Mouse (Mus musculus) thymus, adult 18-20 months (tissue): Measurements from ENCODE around the gene Atp1a2.
"Not testable (repeated sequence)": the region's sequence is repeated elsewhere in the genome, so short reads cannot be mapped to it uniquely, and the experiment has no call there.

Experiments used
- DNase-seq, 2 experiments: peaks; one replicate each; pipeline ENCODE4 v3.0.0; 2022; ENCODE audit warnings: mixed read lengths in 2 of 2

Gene Atp1a2

DNA sequence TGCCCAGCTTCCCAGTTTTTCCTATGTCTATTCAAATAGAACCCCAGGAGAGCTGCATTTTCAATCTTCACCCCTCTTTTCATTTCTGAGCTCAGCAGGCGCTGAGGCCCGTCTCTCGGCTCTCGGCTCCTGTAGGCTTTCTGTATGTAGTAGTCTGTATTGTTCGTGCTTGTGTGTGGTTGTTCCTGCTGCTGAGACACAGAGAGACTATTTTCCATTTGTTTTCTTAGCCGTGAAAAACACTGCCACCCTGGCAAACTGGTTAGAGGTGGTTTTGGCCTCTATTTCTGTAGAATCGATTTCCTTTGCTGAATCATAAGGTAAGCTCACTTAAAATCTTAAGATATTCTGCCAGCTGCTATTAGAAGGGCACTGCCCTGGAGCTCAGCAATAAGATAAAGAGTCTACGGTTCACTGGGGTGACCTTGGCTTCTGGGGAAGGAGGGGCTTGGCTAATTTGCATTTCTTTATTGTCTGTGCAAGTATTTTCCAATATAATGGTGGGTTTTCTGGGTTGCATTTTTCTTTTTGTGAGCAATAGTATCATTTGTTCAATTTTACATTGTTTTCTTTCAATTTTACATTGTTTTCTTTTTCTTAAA is 36.3 kb downstream of the Atp1a2 start, which contains the start of gene Igsf8:
Gene Igsf8 (plus strand): TSS at position 165 of the 602 bp plus-strand sequence.
- no peak for DNase-seq

DNA sequence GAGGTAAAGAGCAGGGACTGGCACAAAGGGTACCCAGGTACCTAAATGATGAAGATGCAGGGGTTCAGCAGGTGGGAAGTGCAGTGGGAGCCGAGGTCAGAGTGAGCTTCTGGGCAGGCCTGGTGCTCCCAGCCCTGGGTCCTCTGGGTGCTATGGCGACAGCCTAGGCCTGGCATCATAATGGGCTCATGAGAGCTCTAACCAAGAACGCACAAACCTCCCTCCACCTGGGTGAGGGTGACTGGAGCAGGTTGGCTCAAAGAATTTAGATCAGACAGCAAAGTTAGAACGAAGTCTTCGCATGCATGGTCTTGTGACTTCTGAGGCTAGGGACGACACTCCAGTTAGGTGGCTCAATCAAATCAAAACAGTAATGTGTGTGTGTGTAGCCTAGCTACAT is 39.5 kb downstream of the Atp1a2 start, which contains the start of gene Atp1a4:
Gene Atp1a4 (minus strand): TSS at position 101 of the 400 bp plus-strand sequence.
- DNase-seq = no peak

DNA sequence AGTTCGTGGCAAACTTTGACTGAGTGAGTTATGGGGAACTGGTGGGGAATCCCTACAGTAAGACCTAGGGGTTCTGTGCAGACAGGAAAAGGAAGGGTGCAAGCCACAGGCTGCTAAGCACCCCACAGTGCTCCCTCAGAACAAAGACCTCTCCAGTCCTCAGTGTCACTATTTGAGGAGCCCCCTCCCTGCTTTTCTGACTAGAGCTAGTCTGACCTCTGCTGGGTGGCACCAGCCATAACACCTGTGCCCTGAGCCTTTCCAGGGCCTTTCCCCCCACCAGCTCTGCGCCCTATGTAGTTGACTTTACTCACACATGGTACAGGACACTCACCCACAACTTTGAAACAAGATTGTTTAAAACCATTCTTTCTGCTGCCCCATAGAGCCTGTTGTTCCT is 50.2 kb downstream of the Atp1a2 start:
- DNase-seq = peak; percentile 17 to 21

DNA sequence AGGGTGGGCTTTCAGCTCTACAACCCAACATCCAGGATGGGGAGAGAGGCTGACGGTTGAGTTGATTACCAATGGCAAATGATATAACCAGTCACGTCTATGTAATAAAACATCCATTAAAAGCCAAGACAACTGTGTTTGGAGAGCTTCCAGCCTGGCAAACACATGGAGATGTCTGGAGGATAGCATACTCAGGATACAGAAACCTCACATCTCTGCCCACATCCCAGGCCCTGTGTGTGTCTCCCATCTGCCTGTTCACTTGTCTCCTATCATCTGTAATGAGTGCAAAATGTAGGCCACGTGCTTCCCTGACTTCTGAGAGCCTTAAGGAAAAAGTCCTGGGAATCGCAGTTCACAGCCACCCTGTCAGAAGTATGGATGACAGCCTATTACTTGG is 50.6 kb downstream of the Atp1a2 start:
- no peak for DNase-seq

DNA sequence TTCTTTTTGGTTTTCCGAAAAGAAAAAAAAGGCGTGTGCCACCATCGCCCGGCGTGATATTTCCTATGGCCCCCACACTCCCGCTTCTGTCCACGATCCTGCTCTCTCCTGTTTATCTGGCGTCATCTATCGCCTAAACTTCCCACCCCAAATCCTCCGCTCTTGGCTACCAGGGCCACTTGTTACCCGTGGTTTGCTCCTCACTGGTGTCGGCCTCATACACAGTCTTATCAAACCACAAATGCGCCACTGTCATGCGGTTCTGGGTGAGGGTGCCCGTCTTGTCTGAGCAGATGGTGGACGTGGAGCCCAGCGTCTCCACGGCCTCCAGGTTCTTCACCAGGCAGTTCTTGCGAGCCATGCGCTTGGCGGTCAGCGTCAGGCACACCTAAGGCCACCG is 53.2 kb downstream of the Atp1a2 start:
- not testable (repeated sequence) for DNase-seq

DNA sequence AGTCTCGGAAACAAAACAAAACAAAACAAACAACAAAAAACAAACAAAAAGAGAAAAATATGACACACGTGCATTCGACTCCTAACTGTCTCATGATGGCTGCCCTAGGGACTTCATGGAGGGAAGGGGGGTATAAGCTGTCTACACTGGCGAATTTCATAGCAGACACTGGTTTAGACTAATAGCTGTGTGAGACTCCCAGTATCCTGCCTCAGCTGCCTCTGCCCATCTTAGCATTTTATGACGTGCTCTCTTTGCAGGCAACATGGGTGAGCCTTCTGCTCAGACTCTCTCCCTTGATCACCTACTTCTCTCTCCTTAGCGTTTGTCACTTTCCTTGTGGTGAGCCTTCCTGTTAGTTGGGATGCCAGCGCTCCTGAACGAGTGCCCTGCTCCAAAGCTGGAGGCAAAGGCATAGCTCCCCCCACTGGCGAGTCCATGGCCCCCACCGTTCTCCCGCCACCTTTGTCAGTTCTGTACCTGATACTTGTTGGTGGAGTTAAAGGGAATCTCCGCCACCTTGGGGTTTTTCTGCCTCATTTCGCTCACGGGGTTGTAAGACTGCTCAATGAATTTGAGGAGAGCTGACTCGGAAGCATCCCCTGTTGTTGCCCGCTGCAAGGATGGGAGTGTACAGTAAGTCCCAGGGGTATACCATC is 54.2 kb downstream of the Atp1a2 start:
- no peak for DNase-seq

DNA sequence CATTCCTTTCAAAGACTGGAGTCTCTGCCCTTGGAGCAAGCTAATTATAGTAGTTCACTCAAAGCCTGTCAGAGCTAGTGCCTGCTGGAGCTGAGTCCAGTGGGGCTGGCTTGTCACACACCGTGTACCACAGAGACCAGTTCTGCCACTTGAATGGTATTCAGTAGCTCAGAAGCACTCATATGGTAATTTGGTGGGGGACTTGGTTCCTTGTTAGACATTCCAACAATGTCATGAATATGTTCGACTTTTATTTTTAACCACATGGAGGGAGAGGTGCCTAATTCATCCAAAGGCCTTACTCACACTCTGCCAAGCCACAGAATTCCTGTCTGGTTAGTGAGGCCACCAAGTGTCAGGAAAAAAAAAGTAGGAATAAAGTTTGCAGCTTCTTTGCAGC is 55.5 kb downstream of the Atp1a2 start:
- no peak for DNase-seq

DNA sequence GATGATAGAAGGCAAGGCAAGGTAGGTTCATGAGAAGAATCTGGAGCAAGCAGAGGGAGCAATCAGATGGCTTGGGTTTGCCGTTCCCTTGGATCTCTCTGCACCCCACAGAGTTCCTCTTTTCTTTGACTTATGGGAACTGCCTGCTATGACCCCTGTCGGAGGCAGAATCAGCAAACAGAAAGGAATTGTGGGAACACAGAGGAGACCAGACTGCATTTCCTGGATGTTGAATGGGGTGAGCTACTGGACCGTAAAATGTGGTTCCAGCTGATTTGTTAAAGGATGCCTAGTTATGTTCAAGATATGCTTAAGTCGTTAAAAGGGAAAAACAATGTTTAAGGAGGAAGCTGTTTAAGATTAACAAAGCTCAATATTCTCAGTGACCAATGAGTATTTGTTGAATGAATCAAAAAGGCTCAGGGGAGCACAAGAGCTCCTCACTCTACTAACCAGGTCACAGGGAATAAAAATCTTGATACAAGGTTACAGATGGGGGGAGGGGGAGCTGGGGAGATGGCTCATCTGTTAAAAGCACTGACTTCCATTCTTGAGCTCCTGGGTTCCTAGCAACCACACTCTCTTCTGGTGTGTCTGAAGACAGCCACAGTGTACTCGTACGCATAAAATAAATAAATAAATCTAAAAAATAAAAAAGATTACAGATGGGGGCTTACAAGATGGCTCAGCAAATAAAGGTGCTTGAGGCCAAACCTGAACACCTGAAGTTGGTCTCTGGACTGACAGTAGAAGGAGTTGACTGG is 56.7 kb downstream of the Atp1a2 start:
- no peak for DNase-seq

DNA sequence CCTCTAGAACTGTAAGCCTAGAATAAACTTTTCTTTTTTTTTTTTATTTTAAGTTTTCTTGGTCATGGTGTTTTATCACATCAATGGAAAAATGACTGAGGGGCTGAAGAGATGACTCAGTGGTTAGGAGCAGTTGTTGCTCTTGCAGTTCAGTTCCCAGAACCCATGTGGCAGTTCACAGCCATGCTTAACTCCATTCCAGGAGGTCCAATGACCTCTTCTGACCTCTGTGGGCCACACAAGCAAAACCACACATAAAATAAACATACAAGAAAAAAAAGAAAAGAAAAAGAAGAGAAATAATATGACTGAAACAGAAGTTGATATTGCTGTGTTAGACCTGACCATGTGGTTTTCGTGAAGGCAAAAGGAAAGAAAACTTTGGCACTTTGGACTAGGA is 68.6 kb downstream of the Atp1a2 start:
- no peak for DNase-seq

DNA sequence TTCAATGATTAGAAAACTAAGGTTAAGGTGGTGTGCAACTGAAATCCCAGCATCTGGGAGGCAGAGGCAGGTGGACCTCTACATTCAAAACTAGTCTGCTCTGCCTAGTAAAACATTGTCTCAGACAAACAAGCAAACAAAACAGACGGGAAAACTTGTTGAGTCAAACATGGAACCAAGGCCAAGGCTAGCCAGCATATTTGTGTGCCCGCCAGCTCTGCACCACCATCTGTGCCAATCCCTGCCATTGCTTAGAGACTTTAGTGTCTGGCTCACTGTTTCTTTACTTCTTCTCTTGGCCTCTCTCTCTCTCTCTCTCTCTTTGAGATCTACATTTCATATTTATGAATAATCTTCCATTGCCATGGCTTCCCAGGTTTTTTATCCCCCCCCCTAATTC is 69.7 kb downstream of the Atp1a2 start:
- DNase-seq = no peak
